Mouse (Mus musculus): ENCODE data around the gene Fhit. TPM values are rescaled to one million over a fixed set of nuclear protein-coding genes. Genes with fewer than 3 reads are reported as not detected.
"Not testable (repeated sequence)": the region's sequence is repeated elsewhere in the genome, so short reads cannot be mapped to it uniquely, and the experiment has no call there.

Fhit gene
- polyA plus RNA-seq, 1 experiment from 2014 or later: 2.3 TPM

GRCm38 (mm10) chr14:9899494-9899893, 1262.3 kb downstream of the Fhit start:
- H3K4me3 ChIP-seq (replicated peaks): no peak overlapping the region
- H3K9me3 ChIP-seq (replicated peaks): no peaks in the 10 kb centered on the region
- H3K27me3 ChIP-seq: no peaks in the 10 kb centered on the region
- 74% methylated on average over 2 of the region's 2 CpGs for WGBS (ENCODE audit: insufficient replicate concordance)
- H3K36me3 ChIP-seq (replicated peaks): no peaks in the 10 kb centered on the region
- H3K27ac ChIP-seq (replicated peaks): no peak overlapping the region
- ATAC-seq (ENCODE audit: insufficient read depth): no peak
- no peaks in the 10 kb centered on the region for H3K4me1 ChIP-seq (replicated peaks)
- H3K4me2 ChIP-seq: no peak overlapping the region
- H3K9ac ChIP-seq: no peak overlapping the region

DNA sequence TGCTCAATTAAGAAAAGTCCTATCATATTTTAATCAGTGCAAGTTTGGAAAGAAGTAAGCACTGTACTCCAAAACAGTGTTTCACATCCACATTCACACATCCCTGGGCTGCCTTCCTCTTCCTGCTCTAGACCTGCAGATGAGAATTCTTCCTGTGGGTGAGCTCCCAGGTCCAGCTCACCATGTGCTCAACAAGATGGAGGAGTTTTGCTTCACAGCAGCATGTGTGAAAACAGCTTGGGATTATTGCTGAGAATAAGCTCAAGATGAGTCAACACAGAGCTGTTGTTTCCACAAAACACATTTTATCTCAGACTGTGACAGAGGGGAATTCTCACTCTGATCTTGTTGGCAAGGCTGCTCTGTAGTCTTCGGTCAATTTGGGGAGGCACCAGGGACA, 1265.3 kb downstream of the Fhit start:
- Histone ChIP-seq H3K9me3 (replicated peaks) (no peaks in the 10 kb centered on the region), H3K36me3 (replicated peaks) (no peaks in the 10 kb centered on the region), H3K4me1 (replicated peaks) (no peaks in the 10 kb centered on the region), H3K27me3 (no peaks in the 10 kb centered on the region), H3K27ac (replicated peaks) (no peak overlapping the region), H3K4me2 (no peak overlapping the region), H3K4me3 (replicated peaks) (no peak overlapping the region), H3K9ac (no peak overlapping the region)
- WGBS (ENCODE audit: insufficient replicate concordance): 62% methylated on average over 1 of the region's 1 CpGs
- no peak for ATAC-seq (ENCODE audit: insufficient read depth)

- no peaks in the 10 kb centered on the region for H3K27me3 ChIP-seq
- H3K9me3 ChIP-seq (replicated peaks): no peaks in the 10 kb centered on the region
- ATAC-seq (ENCODE audit: insufficient read depth): no peak
- no peak overlapping the region for H3K9ac ChIP-seq
- 28% methylated on average over 2 of the region's 2 CpGs for WGBS (ENCODE audit: insufficient replicate concordance)
- no peaks in the 10 kb centered on the region for H3K4me1 ChIP-seq (replicated peaks)
- no peak overlapping the region for H3K4me3 ChIP-seq (replicated peaks)
- no peaks in the 10 kb centered on the region for H3K36me3 ChIP-seq (replicated peaks)
- H3K4me2 ChIP-seq: no peak overlapping the region
- H3K27ac ChIP-seq (replicated peaks): no peak overlapping the region
These were observed 1309.8 kb downstream of the Fhit start for GRCm38 (mm10) chr14:9852041-9852440.

GRCm38 (mm10) chr14:9832290-9832689, 1329.5 kb downstream of the Fhit start:
- Histone ChIP-seq H3K4me2 (no peak overlapping the region), H3K27me3 (no peaks in the 10 kb centered on the region), H3K27ac (replicated peaks) (no peak overlapping the region), H3K9me3 (replicated peaks) (no peaks in the 10 kb centered on the region), H3K36me3 (replicated peaks) (no peaks in the 10 kb centered on the region), H3K4me1 (replicated peaks) (no peaks in the 10 kb centered on the region), H3K4me3 (replicated peaks) (no peak overlapping the region), H3K9ac (no peak overlapping the region)
- ATAC-seq (ENCODE audit: insufficient read depth): no peak

DNA sequence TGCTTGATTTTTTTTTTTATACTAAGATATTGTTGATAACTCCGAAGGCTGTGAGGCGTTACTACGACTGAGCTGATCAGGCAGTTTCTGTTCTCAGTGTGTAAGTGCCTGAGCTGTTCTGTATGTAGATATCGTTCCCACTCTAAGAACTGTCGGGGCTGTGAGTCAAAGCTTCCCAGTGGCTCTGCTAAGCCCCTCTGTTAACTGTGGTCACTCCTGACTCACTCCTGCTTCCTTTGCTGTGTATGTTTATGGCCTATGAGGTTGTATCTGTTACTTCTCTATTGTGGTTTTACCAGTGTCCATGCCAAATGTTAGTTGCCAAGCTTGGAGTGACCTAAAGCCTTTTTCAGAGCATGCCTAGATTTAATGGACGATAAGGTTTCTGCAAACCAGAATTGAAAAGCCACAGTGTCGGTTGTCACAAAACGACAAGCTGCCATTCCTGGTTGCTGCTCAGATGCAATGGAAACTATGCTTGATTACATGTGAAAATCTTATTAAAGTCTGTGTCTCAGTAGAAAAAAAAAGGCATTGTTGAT, 1333.1 kb downstream of the Fhit start:
- WGBS (ENCODE audit: insufficient replicate concordance): 35% methylated on average over 8 of the region's 8 CpGs
- not testable (repeated sequence) for H3K4me1 ChIP-seq (replicated peaks); H3K36me3 ChIP-seq (replicated peaks); H3K27ac ChIP-seq (replicated peaks); H3K9me3 ChIP-seq (replicated peaks); H3K4me2 ChIP-seq; ATAC-seq (ENCODE audit: insufficient read depth); H3K9ac ChIP-seq; H3K4me3 ChIP-seq (replicated peaks); H3K27me3 ChIP-seq

GRCm38 (mm10) chr14:9815963-9816362, 1345.9 kb downstream of the Fhit start:
- Histone ChIP-seq H3K36me3 (replicated peaks) (no peaks in the 10 kb centered on the region), H3K9ac (no peak overlapping the region), H3K4me1 (replicated peaks) (no peaks in the 10 kb centered on the region), H3K9me3 (replicated peaks) (no peaks in the 10 kb centered on the region), H3K4me2 (no peak overlapping the region), H3K27ac (replicated peaks) (no peak overlapping the region), H3K27me3 (no peaks in the 10 kb centered on the region), H3K4me3 (replicated peaks) (no peak overlapping the region)
- 61% methylated on average over 4 of the region's 4 CpGs for WGBS (ENCODE audit: insufficient replicate concordance)
- ATAC-seq (ENCODE audit: insufficient read depth): no peak

DNA sequence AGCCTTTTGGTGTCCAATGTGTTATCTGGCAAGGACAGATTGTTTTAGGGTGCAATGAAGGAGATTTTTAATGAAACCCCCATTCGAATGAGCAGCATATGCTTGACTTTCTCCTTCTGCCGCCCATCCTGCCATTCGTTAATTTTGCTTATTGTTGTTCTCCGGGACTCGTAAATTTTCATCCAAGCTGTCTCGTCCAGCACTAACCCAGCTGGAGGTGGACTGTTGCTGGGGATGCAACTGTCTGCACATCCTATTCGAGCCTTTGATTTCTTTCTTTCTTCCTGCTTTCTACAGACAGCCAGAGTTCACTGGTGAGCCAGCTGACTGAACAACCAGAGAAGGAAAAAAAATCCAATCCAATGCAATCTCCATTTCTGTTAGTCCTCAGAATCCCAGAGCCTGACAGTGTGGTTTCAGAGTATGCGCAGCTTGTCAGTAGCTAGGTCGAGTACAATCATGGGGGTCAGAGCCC, 1350.0 kb downstream of the Fhit start:
- H3K27ac ChIP-seq (replicated peaks): no peak overlapping the region
- no peak overlapping the region for H3K4me3 ChIP-seq (replicated peaks)
- H3K9ac ChIP-seq: no peak overlapping the region
- no peaks in the 10 kb centered on the region for H3K4me1 ChIP-seq (replicated peaks)
- ATAC-seq (ENCODE audit: insufficient read depth): no peak
- no peaks in the 10 kb centered on the region for H3K27me3 ChIP-seq
- WGBS (ENCODE audit: insufficient replicate concordance): 59% methylated on average over 9 of the region's 9 CpGs
- no peaks in the 10 kb centered on the region for H3K9me3 ChIP-seq (replicated peaks)
- H3K36me3 ChIP-seq (replicated peaks): no peaks in the 10 kb centered on the region
- no peak overlapping the region for H3K4me2 ChIP-seq

DNA sequence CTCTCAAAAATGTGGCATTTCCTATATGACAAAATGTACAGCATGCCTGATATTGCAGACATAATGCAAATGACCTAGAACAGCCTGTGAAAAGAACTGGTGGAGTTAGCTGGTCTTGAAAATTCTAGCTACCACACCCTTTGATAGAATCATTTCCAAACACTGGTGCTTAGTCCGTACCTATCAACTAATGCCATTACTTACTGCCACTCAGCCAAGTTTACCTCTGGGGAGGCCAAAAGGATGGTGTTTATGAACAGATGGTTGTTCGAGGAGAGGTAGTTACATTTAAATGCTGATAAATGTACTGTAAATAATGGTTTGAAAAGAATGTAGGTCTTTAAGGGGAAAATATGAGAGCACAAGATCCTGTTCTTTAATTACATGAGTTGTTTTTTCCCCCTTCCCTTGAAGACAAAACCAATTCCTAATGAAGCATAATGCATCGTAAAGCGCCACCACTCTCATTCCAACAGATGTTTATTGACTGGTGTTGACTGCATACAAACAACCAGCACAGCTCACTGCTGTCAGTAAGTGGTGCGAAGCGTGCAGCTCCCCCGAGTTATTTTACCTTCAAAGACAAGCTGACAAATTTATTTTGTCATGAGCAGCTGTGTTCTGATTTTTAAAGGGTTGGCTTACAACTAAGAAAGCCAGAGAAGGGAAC, 1350.5 kb downstream of the Fhit start:
- Histone ChIP-seq H3K4me2 (no peak overlapping the region), H3K27me3 (no peaks in the 10 kb centered on the region), H3K36me3 (replicated peaks) (no peaks in the 10 kb centered on the region), H3K4me1 (replicated peaks) (no peaks in the 10 kb centered on the region), H3K27ac (replicated peaks) (no peak overlapping the region), H3K4me3 (replicated peaks) (no peak overlapping the region), H3K9ac (no peak overlapping the region), H3K9me3 (replicated peaks) (no peaks in the 10 kb centered on the region)
- 62% methylated on average over 7 of the region's 7 CpGs for WGBS (ENCODE audit: insufficient replicate concordance)
- no peak for ATAC-seq (ENCODE audit: insufficient read depth)

GRCm38 (mm10) chr14:9793403-9793802, 1368.4 kb downstream of the Fhit start:
- no peak overlapping the region for H3K4me3 ChIP-seq (replicated peaks)
- no peak overlapping the region for H3K9ac ChIP-seq
- no peaks in the 10 kb centered on the region for H3K4me1 ChIP-seq (replicated peaks)
- no peaks in the 10 kb centered on the region for H3K9me3 ChIP-seq (replicated peaks)
- H3K27me3 ChIP-seq: no peaks in the 10 kb centered on the region
- H3K36me3 ChIP-seq (replicated peaks): no peaks in the 10 kb centered on the region
- ATAC-seq (ENCODE audit: insufficient read depth): no peak
- H3K4me2 ChIP-seq: no peak overlapping the region
- no peak overlapping the region for H3K27ac ChIP-seq (replicated peaks)

DNA sequence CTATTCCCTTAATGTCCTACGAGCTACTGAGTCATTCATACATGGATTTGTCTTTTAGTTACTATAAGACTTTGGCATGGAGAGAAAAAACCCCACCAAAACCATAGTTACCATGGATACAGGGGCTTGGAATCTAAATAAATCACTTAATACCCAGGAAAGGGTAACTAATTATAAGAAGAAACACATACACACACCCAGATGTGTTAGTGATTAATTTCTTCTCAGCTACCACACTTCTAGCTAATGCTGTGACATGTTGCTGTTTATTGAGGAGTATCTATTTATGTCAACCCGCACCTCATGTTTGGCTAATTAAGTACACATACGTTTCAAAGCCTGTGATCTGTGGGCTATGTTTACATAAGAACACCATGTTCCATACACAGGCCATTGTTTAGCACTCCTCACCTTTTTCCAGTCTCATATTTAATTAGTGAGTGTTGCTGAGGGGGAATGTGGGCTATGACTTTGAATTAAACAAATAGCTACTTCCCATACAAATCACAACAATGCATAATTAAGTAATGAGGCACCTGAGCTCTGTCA, 1373.4 kb downstream of the Fhit start:
- Histone ChIP-seq H3K9ac (no peak overlapping the region), H3K36me3 (replicated peaks) (no peaks in the 10 kb centered on the region), H3K4me2 (no peak overlapping the region), H3K4me3 (replicated peaks) (no peak overlapping the region), H3K9me3 (replicated peaks) (no peaks in the 10 kb centered on the region), H3K27ac (replicated peaks) (no peak overlapping the region), H3K4me1 (replicated peaks) (no peaks in the 10 kb centered on the region), H3K27me3 (no peaks in the 10 kb centered on the region)
- WGBS (ENCODE audit: insufficient replicate concordance): 24% methylated on average over 3 of the region's 3 CpGs
- no peak for ATAC-seq (ENCODE audit: insufficient read depth)

- no peak for ATAC-seq (ENCODE audit: insufficient read depth)
- no peaks in the 10 kb centered on the region for H3K36me3 ChIP-seq (replicated peaks)
- no peaks in the 10 kb centered on the region for H3K4me1 ChIP-seq (replicated peaks)
- no peak overlapping the region for H3K9ac ChIP-seq
- H3K4me2 ChIP-seq: no peak overlapping the region
- no peak overlapping the region for H3K27ac ChIP-seq (replicated peaks)
- H3K4me3 ChIP-seq (replicated peaks): no peak overlapping the region
- H3K9me3 ChIP-seq (replicated peaks): no peaks in the 10 kb centered on the region
- WGBS (ENCODE audit: insufficient replicate concordance): 47% methylated on average over 1 of the region's 1 CpGs
- no peaks in the 10 kb centered on the region for H3K27me3 ChIP-seq
These were observed 1374.4 kb downstream of the Fhit start for GRCm38 (mm10) chr14:9787389-9787788.

DNA sequence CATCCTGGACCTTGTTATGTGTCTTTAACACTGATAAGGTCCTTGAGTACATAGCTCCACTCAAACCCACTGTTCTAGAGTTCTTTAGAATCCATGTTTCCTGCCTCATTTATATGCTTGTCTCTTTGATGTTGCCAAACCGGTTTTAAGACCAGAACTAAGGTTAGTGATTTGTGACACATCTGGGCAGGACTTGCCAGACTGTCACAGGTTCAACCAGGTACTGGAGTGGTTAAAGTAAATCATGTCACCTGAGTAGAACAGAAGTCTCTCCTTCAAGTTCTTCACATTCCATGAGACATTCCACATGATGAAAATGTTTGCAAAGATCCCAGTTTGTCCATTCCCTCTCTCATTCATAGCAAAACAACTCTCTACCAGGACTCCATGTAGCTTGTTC, 1376.0 kb downstream of the Fhit start:
- no peak overlapping the region for H3K9ac ChIP-seq
- no peak overlapping the region for H3K4me2 ChIP-seq
- H3K36me3 ChIP-seq (replicated peaks): no peaks in the 10 kb centered on the region
- no peaks in the 10 kb centered on the region for H3K4me1 ChIP-seq (replicated peaks)
- H3K27me3 ChIP-seq: no peaks in the 10 kb centered on the region
- 30% methylated on average over 1 of the region's 1 CpGs for WGBS (ENCODE audit: insufficient replicate concordance)
- no peaks in the 10 kb centered on the region for H3K9me3 ChIP-seq (replicated peaks)
- no peak overlapping the region for H3K4me3 ChIP-seq (replicated peaks)
- no peak overlapping the region for H3K27ac ChIP-seq (replicated peaks)
- no peak for ATAC-seq (ENCODE audit: insufficient read depth)
